Mouse (Mus musculus) embryonic fibroblast, embryonic 13.5 days (primary cell): ENCODE measurements at regions not wholly inside any gene's neighbourhood (a gene's known extent, or its start where the extent isn't known, plus 50 kb on each side); places are given as distances from the start of the nearest gene placed in this dataset.

Experiments
- H3K27ac ChIP-seq: 2 replicates; pipeline ENCODE4 v1.5.1; 2012; ENCODE audit warnings: low read length, control low read depth, inconsistent platforms; ENCODE audit not compliant: insufficient read depth
- H3K4me1 ChIP-seq: 2 replicates; pipeline ENCODE4 v1.6.1; 2011; ENCODE audit warnings: low read length; ENCODE audit not compliant: control insufficient read depth, insufficient read depth
- H3K4me3 ChIP-seq: 2 replicates; pipeline ENCODE4 v1.5.1; 2011; ENCODE audit warnings: mild to moderate bottlenecking, control low read depth, low read length; ENCODE audit not compliant: insufficient read depth
- CTCF ChIP-seq: IDR thresholded peaks from 2 replicates; pipeline ENCODE4 v1.5.1; 2011; ENCODE audit warnings: mild to moderate bottlenecking, control low read depth, low read length, moderate library complexity, borderline replicate concordance; ENCODE audit not compliant: insufficient read depth
- POLR2A ChIP-seq: IDR thresholded peaks from 2 replicates; pipeline ENCODE4 v1.6.1; 2011; ENCODE audit warnings: low read depth, mild to moderate bottlenecking, control low read depth, low read length, moderate library complexity

DNA sequence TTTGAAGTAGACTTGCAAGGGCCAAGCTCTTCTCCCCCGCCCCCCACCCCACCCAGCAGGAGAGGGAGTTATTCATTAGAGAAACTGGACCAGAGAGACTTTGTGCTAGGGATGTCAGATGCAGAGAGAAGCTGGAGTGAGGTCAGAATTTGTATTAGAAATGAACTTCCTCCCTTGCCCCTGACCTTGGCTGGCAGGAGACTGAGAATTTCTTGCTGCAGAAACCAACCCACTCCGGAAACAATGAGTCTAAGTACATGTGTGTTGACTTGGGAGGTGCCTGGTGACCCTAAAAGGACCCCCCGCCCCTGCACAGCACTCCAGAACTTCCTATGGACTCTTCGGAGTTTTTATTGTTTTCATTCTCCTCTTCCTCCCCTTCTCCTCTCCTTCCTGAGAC, 104.3 kb downstream of the Zfp706 start:
- Histone ChIP-seq H3K4me3 (no peak overlapping the region), H3K27ac (no peak overlapping the region), H3K4me1 (no peaks in the 10 kb centered on the region)
- TF ChIP-seq POLR2A (no peak), CTCF (no peak)

DNA sequence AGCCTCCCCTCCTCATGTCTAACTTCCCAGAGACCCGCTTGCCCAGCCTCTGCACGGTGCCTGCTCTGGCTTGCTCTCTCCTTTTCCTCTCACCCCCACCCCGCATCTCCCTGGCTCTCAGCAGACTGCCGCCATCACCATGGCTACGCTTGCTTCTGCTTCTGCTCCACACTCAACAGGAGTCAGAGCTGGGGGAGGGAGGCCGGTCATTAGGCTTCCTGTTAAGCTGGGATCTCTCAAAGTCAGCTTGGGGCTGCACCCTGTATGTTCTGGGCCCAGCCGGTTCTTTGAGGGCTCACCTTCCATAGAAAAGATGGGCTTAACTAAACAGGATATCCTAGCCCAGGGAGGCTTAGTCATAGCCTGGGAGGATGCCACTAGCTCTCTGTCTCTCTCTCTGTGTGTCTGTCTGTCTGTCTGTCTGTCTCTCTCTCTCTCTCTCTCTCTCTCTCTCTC, 105.7 kb downstream of the Zfp706 start:
- Histone ChIP-seq H3K4me1 (no peaks in the 10 kb centered on the region), H3K4me3 (no peak overlapping the region), H3K27ac (no peak overlapping the region)
- TF ChIP-seq CTCF (no peak), POLR2A (no peak)

DNA sequence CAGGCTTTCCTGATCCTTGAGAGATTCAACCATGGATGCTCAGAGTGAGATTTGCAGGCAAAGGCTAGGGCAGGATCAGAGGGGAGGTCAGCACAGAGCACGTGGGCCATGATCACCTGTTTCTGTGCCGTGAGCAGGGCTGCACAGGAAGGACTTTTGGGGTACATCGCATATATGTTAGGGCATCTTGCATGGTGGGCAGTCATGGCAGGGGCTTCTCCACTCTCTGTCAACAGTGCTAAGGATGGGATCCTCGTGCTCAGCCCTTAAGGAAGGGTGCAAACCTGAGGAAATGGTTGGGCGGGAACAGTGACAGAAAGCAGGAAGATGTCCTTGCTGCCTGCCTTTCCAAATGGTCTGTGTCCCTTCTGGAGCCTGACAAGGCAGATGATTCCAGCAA, 106.2 kb downstream of the Zfp706 start:
- TF ChIP-seq POLR2A = no peak
- TF ChIP-seq CTCF = no peak
- Histone ChIP-seq H3K4me3 (no peak overlapping the region), H3K4me1 (no peaks in the 10 kb centered on the region), H3K27ac (no peak overlapping the region)

DNA sequence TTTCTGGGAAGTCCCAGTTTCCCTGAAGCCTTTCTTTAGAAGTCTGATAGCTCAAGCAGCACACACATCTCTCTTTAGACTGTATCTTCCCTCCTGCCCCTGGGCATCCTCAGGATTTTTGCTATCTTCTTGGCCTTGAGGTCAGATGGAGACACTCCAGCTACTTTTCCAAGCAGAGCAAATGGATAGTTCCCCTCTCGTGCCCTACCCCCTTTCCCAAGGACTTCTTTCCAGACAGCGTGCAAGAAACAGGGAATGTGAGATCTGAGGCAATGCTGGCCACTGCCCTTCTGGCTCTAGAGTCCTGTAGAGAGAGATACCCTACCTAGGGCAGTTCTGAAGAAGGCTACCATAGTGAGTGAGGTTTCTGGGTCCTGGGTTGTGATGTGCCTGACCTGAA, 106.6 kb downstream of the Zfp706 start:
- TF ChIP-seq POLR2A (no peak), CTCF (no peak)
- Histone ChIP-seq H3K4me3 (no peak overlapping the region), H3K27ac (no peak overlapping the region), H3K4me1 (no peaks in the 10 kb centered on the region)

DNA sequence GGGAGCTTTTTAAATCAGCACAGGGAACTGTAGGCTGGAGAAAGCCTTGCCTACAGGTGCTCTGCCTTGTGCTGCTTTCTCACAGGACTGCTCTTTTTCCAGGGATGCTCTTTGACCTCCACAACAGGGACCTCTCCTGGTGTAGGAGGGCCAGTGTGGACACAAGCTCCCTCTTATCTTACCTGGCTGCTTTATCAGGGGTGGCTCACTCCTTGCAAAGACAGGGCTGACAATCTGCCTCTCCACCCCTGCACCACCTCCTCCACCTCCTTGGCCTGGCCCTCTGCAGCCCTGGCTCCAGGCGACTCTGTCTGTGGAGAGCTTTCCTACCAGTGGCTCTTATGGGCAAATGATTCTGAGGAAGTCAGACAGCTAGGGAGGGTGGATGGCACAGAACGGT, 107.7 kb downstream of the Zfp706 start:
- no peak overlapping the region for H3K4me3 ChIP-seq
- no peaks in the 10 kb centered on the region for H3K4me1 ChIP-seq
- no peak overlapping the region for H3K27ac ChIP-seq
- TF ChIP-seq POLR2A = no peak
- TF ChIP-seq CTCF = no peak

DNA sequence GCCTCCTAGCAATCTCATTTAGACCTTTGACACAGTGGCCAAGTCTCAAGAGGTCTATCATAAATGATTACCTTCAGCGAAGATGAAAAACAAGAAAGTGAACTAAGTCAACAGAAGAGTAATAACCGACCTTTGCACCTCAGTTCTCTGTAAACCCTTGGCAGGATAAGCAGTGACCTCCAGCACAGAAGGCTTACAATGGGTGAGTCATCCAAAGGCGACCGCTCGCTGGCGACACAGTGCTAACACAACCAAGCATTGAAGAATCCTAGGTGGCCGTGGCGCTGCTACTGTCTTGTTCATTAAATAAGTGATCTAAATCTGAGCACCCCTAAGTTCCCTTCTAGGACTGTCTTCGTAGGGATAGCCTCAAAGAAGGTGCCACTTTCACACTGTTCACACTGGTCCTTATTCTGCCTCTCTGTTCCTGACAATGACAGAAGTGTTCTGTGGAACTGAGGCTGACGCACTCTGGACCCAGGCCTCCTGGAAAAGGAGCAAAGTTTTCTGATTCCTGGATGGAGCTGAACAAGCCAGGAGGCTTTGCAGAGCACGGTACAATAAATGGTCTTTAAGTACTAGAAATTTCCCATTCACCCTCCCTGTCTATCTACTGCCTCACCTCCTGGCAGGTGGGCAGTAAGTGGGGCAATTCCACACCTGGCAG, 108.6 kb downstream of the Zfp706 start:
- TF ChIP-seq POLR2A (no peak), CTCF (no peak)
- Histone ChIP-seq H3K4me1 (no peaks in the 10 kb centered on the region), H3K27ac (no peak overlapping the region), H3K4me3 (no peak overlapping the region)

DNA sequence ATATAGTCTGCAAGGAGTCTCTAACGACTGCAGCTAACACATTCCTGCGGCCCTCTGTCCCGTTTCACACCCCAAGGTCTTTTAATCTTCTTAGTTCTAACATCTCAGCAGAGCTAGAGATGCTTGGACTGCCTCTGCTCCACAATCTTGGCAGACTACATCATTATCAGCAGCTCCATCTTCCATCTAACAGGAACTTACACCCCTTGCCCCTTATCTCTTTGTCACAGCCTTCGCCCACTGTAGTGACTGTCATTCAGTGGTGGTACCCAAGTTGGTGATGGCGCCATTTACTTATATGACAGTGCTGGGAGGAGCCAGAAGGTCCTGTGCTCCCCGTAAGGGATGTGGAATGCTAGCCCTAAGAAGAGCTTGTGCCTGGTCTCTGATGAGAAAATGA, 109.2 kb downstream of the Zfp706 start:
- no peak for TF ChIP-seq CTCF
- TF ChIP-seq POLR2A = no peak
- no peak overlapping the region for H3K4me3 ChIP-seq
- H3K27ac ChIP-seq = no peak overlapping the region
- H3K4me1 ChIP-seq = no peaks in the 10 kb centered on the region

DNA sequence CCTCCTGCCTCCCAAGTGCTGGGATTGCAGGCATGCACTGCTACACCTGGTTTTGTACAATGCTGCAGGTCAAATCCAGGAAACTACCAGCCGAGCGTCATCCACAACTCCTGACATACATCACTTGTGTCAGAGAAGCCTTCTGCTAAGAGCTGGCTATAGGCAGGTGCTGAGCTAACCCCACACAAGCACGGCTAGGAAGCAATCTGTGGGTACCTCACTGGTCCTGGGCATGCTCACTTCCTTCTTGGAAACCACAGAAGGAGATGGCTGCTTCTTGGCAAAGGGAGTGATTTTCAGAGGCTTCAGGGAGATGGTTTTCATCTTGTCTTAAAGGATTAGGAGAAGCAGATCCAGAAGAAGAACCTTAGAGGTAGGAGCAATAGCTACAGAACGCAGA, 111.3 kb downstream of the Zfp706 start:
- Histone ChIP-seq H3K4me1 (0 out of 2 replicates have a peak, but pooled peaks cover 3% of the 10 kb centered on the region), H3K4me3 (no peak overlapping the region), H3K27ac (no peak overlapping the region)
- TF ChIP-seq CTCF (no peak), POLR2A (no peak)

DNA sequence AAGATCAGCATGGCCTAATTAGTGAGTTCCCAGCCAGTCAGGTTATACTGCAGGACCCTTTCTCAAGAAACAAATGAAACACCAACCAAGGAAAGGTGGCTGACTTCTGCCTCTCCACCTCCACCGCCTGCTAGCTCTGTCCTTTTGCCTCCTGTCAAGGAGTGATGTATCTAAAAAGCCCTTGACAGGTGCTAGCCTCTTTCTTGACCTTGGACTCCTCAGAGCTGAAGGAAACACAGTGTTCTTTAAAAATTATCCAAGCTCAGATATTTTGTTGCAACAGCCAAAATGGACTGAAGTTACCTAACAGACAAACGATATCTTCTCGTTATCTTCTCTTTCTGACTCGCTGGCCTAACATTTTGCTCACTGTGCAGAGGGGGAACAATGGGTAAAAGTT, 112.5 kb downstream of the Zfp706 start:
- Histone ChIP-seq H3K4me1 (0 out of 2 replicates have a peak, but pooled peaks cover 3% of the 10 kb centered on the region), H3K4me3 (no peak overlapping the region), H3K27ac (no peak overlapping the region)
- no peak for TF ChIP-seq POLR2A
- TF ChIP-seq CTCF = no peak

DNA sequence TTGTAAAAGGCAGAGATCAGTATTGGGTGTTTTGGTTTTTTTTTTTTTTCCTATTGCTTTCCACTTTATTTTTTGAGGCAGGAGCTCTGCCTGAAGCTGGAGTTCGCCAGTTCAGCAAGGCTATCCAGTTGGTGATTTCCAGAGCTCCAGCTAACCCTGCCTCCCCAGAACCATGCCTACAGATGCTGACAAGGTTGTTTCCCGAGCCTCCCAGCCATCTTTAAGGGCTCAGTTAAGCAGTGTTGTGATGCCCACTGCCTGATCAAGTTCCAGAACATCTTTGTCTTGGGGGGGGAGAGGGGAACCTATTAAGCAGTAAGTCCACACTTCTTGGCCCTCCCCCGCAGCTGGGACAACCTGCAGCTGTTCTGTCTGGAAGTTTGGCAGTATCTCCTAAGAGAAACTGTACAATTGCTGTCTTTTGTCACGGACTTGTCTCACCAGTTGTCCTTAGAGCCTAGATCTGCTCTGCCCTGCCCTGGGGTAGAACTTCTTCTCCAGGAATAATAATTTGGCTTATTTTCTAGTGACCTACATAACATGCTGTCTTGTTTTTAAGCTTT, 114.1 kb downstream of the Zfp706 start:
- no peak overlapping the region for H3K4me3 ChIP-seq
- no peak for TF ChIP-seq POLR2A
- no peak for TF ChIP-seq CTCF
- 0 out of 2 replicates have a peak, but pooled peaks cover 3% of the 10 kb centered on the region for H3K4me1 ChIP-seq
- no peak overlapping the region for H3K27ac ChIP-seq
